Mouse (Mus musculus) intestine, embryonic 14.5 days (tissue): ENCODE measurements at regions not wholly inside any gene's neighbourhood (a gene's known extent, or its start where the extent isn't known, plus 50 kb on each side); places are given as distances from the start of the nearest gene placed in this dataset.

Source experiments
- ATAC-seq: fragments of 200-750 bp; cut with Nextera tagmentation; replicated peaks from 2 replicates; pipeline ENCODE4 v1.8.0; 2017; ENCODE audit warnings: low read depth, moderate number of reproducible peaks, moderate TSS enrichment, moderate library complexity; ENCODE audit not compliant: low FRiP score, low TSS enrichment
- DNase-seq: peaks from one replicate; pipeline ENCODE4 v3.0.0-alpha.2; 2018; ENCODE audit warnings: low spot score
- H3K27ac ChIP-seq: fragments of 300-500 bp; sonication (generic); 2 replicates; pipeline ENCODE4 v1.5.1; 2014; ENCODE audit warnings: low read depth, mild to moderate bottlenecking, control low read depth
- H3K27me3 ChIP-seq: fragments of 300-500 bp; sonication (generic); replicated peaks from 2 replicates; pipeline ENCODE4 v1.6.1; 2014; ENCODE audit warnings: low read length, control low read depth; ENCODE audit not compliant: control insufficient read depth, insufficient read depth
- H3K36me3 ChIP-seq: fragments of 300-500 bp; sonication (generic); 2 replicates; pipeline ENCODE4 v1.6.1; 2014; ENCODE audit warnings: low read length, control low read depth; ENCODE audit not compliant: control insufficient read depth, insufficient read depth
- H3K4me1 ChIP-seq: fragments of 300-500 bp; sonication (generic); replicated peaks from 2 replicates; pipeline ENCODE4 v1.6.1; 2014; ENCODE audit warnings: low read length, control low read depth, mixed read lengths; ENCODE audit not compliant: control insufficient read depth, insufficient read depth
- H3K4me2 ChIP-seq: fragments of 300-500 bp; sonication (generic); 2 replicates; pipeline ENCODE4 v1.6.1; 2014; ENCODE audit warnings: low read length
- H3K4me3 ChIP-seq: fragments of 300-500 bp; sonication (generic); 2 replicates; pipeline ENCODE4 v1.5.1; 2014; ENCODE audit warnings: low read depth, low read length, control low read depth, mixed read lengths
- H3K9ac ChIP-seq: fragments of 300-500 bp; sonication (generic); 2 replicates; pipeline ENCODE4 v1.6.1; 2014; ENCODE audit warnings: mild to moderate bottlenecking, low read length
- H3K9me3 ChIP-seq: fragments of 300-500 bp; sonication (generic); 2 replicates; pipeline ENCODE4 v1.6.1; 2016; ENCODE audit warnings: low read length, control low read depth; ENCODE audit not compliant: control insufficient read depth
- whole genome bisulfite sequencing: fragments of 180-500 bp; shearing (Covaris S2); extraction: QIAGEN DNeasy Blood & Tissue Kit; methylation state at CpG from one replicate; pipeline ENCODE4 v1.1.7; 2014; 5-methylcytosine and 5-hydroxymethylcytosine counted together

- H3K4me3 ChIP-seq: no peak overlapping the region
- no peaks in the 10 kb centered on the region for H3K9me3 ChIP-seq
- H3K9ac ChIP-seq: no peak overlapping the region
- DNase-seq (no peak), ATAC-seq (no peak)
- H3K27ac ChIP-seq: no peak overlapping the region
- WGBS: 68% methylated on average over 8 of the region's 8 CpGs
- H3K4me2 ChIP-seq: no peak overlapping the region
- H3K27me3 ChIP-seq: no peaks in the 10 kb centered on the region
- H3K4me1 ChIP-seq: 0 out of 2 replicates have a peak, but pooled peaks cover 2% of the 10 kb centered on the region
- H3K36me3 ChIP-seq: no peaks in the 10 kb centered on the region
These were observed 104.0 kb upstream of the Tnfaip3 start for GRCm38 (mm10) chr10:19119281-19120049.

DNA sequence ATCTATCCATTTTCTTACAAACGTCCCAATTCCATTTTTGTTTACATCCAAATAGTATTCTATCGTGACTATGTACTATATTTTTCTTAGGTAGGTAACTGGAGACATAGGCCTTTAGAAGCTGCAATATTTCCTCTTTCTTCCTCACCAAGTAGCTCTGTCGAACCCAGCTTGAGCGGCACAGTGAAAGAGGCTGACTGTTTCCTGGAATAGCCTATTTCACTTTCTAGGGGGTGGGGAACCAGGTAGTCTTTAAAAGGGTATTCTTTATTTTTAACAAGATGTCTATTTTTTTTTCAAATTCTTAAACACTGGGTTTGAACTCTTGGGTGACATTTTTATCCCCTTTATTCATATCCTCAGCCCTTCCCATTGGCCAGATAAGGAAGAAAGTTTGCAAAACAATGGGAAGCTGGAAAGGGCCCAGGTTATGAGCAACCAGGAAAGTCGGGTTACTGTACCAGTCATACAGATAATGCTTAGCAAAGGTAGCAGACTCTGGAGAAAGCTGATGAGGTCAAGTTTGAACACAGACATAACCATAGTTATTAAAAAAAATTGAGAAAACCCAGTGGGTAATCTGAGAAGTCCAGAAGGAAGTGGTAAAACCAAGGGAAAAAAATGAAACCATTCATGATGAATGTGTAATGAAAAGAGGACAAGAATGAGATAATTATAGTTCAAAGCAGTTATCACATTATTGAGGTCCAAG, 103.3 kb upstream of the Tnfaip3 start:
- Histone ChIP-seq H3K27ac (no peak overlapping the region), H3K4me2 (no peak overlapping the region), H3K9me3 (no peaks in the 10 kb centered on the region), H3K4me3 (no peak overlapping the region), H3K9ac (no peak overlapping the region), H3K36me3 (no peaks in the 10 kb centered on the region), H3K4me1 (0 out of 2 replicates have a peak, but pooled peaks cover 2% of the 10 kb centered on the region), H3K27me3 (no peaks in the 10 kb centered on the region)
- ATAC-seq: no peak
- no peak for DNase-seq
- 76% methylated on average over 5 of the region's 5 CpGs for WGBS

GRCm38 (mm10) chr10:19117071-19117605, 101.7 kb upstream of the Tnfaip3 start:
- H3K4me1 ChIP-seq: 0 out of 2 replicates have a peak, but pooled peaks cover 1% of the 10 kb centered on the region
- no peak overlapping the region for H3K4me3 ChIP-seq
- H3K9me3 ChIP-seq: no peaks in the 10 kb centered on the region
- WGBS: 58% methylated on average over 9 of the region's 9 CpGs
- DNase-seq: no peak
- ATAC-seq: no peak
- no peak overlapping the region for H3K9ac ChIP-seq
- no peaks in the 10 kb centered on the region for H3K36me3 ChIP-seq
- H3K27me3 ChIP-seq: no peaks in the 10 kb centered on the region
- no peak overlapping the region for H3K27ac ChIP-seq
- H3K4me2 ChIP-seq: no peak overlapping the region

DNA sequence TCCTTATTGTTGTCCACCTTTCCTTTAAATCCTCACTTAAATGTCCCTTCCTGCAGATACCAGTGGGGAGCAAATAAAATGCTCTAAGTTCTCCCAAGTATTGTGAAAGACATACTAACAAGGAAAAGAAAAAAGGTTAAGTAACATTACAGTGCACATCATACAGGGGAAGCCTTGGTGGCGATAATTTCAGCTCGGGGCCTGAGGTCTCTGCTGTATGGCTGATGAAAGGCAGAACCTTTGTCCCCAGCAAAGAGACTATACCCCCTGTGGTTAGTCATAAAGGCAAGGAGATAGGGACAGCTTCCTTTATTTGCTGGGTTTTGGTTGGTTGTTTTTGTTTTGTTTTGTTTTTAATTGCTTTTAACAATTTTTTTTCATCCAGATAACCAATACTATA, 97.0 kb upstream of the Tnfaip3 start:
- Histone ChIP-seq H3K4me2 (no peak overlapping the region), H3K36me3 (no peaks in the 10 kb centered on the region), H3K9me3 (no peaks in the 10 kb centered on the region), H3K4me3 (no peak overlapping the region), H3K4me1 (no peaks in the 10 kb centered on the region), H3K27ac (no peak overlapping the region), H3K9ac (no peak overlapping the region), H3K27me3 (no peaks in the 10 kb centered on the region)
- WGBS: 75% methylated on average over 2 of the region's 2 CpGs
- ATAC-seq: no peak
- DNase-seq: no peak

- no peak overlapping the region for H3K9ac ChIP-seq
- ATAC-seq (no peak), DNase-seq (no peak)
- H3K4me3 ChIP-seq: no peak overlapping the region
- no peak overlapping the region for H3K27ac ChIP-seq
- no peaks in the 10 kb centered on the region for H3K27me3 ChIP-seq
- H3K4me1 ChIP-seq: no peaks in the 10 kb centered on the region
- WGBS: 35% methylated on average over 6 of the region's 6 CpGs
- H3K36me3 ChIP-seq: no peaks in the 10 kb centered on the region
- H3K4me2 ChIP-seq: no peak overlapping the region; the same call in 1 of the 2 replicates
- no peaks in the 10 kb centered on the region for H3K9me3 ChIP-seq
These were observed 89.8 kb upstream of the Tnfaip3 start for GRCm38 (mm10) chr10:19105231-19105681.

DNA sequence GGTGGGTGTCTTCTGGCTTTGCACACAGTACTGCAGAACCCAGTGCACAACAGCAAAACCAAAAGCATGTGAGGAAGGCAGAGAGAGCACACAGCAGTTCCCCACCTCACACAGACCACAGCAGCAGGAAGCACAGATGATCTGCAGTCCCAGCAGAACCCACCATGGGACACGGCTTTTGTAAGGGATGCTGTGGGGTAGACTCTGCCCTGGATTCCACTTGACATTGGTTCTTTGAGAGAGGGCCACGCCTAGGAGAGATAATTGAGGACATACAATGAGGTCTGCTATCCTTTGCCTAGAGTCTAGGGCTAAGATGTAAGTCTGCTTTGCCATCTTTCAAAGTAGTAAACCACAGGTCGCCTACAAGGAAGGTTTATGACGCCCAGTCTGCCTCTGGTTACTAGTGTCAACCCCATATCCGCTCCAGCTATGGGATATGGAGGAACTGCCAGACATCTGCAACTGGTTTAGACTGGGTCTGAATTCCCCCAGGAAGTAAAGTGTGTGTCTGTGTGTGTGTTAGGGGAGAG, 89.3 kb upstream of the Tnfaip3 start:
- no peak overlapping the region for H3K27ac ChIP-seq
- no peaks in the 10 kb centered on the region for H3K27me3 ChIP-seq
- DNase-seq (no peak), ATAC-seq (no peak)
- H3K4me3 ChIP-seq: no peak overlapping the region
- H3K9me3 ChIP-seq: no peaks in the 10 kb centered on the region
- H3K4me1 ChIP-seq: no peaks in the 10 kb centered on the region
- no peak overlapping the region for H3K9ac ChIP-seq
- no peak overlapping the region for H3K4me2 ChIP-seq
- WGBS: 69% methylated on average over 5 of the region's 5 CpGs
- H3K36me3 ChIP-seq: no peaks in the 10 kb centered on the region

DNA sequence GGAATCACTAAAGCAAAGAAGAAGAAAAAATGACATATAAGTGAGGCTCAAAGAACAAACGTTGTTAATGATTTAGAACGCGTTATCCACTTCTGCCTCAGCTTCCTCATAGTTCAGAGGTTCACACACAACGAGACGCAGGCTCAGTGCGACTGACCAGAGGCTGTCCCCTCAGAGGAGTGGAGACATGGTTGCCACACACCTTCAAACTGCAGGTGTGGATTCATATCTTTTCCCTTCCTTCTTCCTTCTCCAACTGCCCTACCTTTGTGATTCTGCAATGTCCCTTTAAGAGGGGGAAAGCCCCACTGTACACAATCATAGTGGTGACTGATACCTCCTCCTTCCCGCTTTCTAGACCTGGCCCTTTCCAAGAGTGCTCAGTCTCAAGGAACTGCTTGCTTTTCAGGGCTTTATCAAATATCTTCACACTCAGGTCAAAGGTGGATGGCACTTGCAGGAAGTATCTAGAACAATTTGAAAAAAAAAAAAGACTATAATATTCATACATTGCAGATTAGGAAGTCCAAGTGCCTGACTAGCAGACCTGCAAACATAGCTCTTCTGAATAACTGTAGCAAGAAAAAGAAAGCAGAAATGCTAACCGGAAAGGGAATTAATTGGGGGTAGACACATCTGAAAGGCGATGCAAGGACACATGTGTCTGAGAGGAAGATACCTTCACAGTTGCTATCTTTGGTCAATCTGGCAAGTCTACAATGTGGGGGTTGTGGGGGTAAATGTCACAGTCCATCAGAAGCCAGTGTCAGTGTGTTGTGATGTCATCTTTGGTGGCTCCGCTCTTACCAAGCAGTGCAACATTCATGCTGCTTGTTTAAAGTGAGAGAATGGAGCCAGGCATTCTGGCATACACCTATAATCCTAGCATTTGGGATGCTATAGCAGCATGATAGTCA, 84.2 kb upstream of the Tnfaip3 start:
- H3K27ac ChIP-seq: no peak overlapping the region
- no peaks in the 10 kb centered on the region for H3K36me3 ChIP-seq

GRCm38 (mm10) chr10:19094297-19094696, 78.8 kb upstream of the Tnfaip3 start:
- H3K27ac ChIP-seq: no peak overlapping the region
- DNase-seq: no peak
- H3K4me1 ChIP-seq: no peaks in the 10 kb centered on the region
- ATAC-seq: no peak
- H3K4me3 ChIP-seq: no peak overlapping the region
- 54% methylated on average over 8 of the region's 8 CpGs for WGBS
- no peaks in the 10 kb centered on the region for H3K27me3 ChIP-seq
- no peaks in the 10 kb centered on the region for H3K9me3 ChIP-seq
- H3K36me3 ChIP-seq: no peaks in the 10 kb centered on the region
- H3K9ac ChIP-seq: no peak overlapping the region
- no peak overlapping the region for H3K4me2 ChIP-seq

More for the DNA sequence above, 84.2 kb upstream of the Tnfaip3 start:
- ATAC-seq: no peak; the same call in 1 of the 2 replicates
- H3K4me3 ChIP-seq: no peak overlapping the region
- H3K4me2 ChIP-seq: no peak overlapping the region
- H3K27me3 ChIP-seq: no peaks in the 10 kb centered on the region
- H3K9ac ChIP-seq: no peak overlapping the region
- H3K4me1 ChIP-seq: no peaks in the 10 kb centered on the region
- no peaks in the 10 kb centered on the region for H3K9me3 ChIP-seq
- WGBS: 82% methylated on average over 10 of the region's 10 CpGs
- DNase-seq: no peak
